Mouse (Mus musculus) ovary, postnatal 10 days (tissue): ENCODE data around the gene Unc50.

Experiments
- DNase-seq: peaks from one replicate; pipeline ENCODE4 v3.0.0; 2022; ENCODE audit warnings: low spot score

The Unc50 gene

GRCm38 (mm10) chr1:37429366-37430296 lies at the start of gene Unc50, which contains the start of gene Coa5:
Gene Unc50 (plus strand): TSS chr1:37430139.
Gene Coa5 (minus strand): TSS chr1:37430103.
- peak; percentile 77 for DNase-seq

GRCm38 (mm10) chr1:37380913-37381312 lies 49.0 kb upstream of the Unc50 start:
- no peak for DNase-seq

GRCm38 (mm10) chr1:37384304-37384703 lies 45.6 kb upstream of the Unc50 start:
- no peak for DNase-seq

- DNase-seq = no peak
Observed at GRCm38 (mm10) chr1:37386448-37386971, 43.4 kb upstream of the Unc50 start.

- DNase-seq = no peak
Observed at GRCm38 (mm10) chr1:37393174-37393573, 36.8 kb upstream of the Unc50 start.

- no peak for DNase-seq
Observed at GRCm38 (mm10) chr1:37396481-37396880, 33.5 kb upstream of the Unc50 start.

- no peak for DNase-seq
Observed at GRCm38 (mm10) chr1:37398961-37399360, 31.0 kb upstream of the Unc50 start.

- DNase-seq = no peak
Observed at GRCm38 (mm10) chr1:37399734-37400133, 30.2 kb upstream of the Unc50 start.

- DNase-seq = no peak
Observed at GRCm38 (mm10) chr1:37401687-37402086, 28.3 kb upstream of the Unc50 start.

GRCm38 (mm10) chr1:37405137-37405536 lies 24.8 kb upstream of the Unc50 start:
- no peak for DNase-seq

GRCm38 (mm10) chr1:37407228-37407627 lies 22.7 kb upstream of the Unc50 start:
- DNase-seq = no peak

GRCm38 (mm10) chr1:37408059-37408458 lies 21.9 kb upstream of the Unc50 start:
- DNase-seq = no peak

GRCm38 (mm10) chr1:37408678-37409077 lies 21.3 kb upstream of the Unc50 start:
- DNase-seq = no peak

GRCm38 (mm10) chr1:37409647-37410046 lies 20.3 kb upstream of the Unc50 start:
- DNase-seq = no peak

- DNase-seq = no peak
Observed at GRCm38 (mm10) chr1:37415394-37415793, 14.5 kb upstream of the Unc50 start.

- no peak for DNase-seq
Observed at GRCm38 (mm10) chr1:37419420-37419819, 10.5 kb upstream of the Unc50 start.

- DNase-seq = no peak
Observed at GRCm38 (mm10) chr1:37427144-37427875, 2.6 kb upstream of the Unc50 start.

GRCm38 (mm10) chr1:37428911-37429310 lies 1.0 kb upstream of the Unc50 start:
- no peak for DNase-seq

GRCm38 (mm10) chr1:37430297-37430840 lies 430 bp downstream of the Unc50 start:
- no peak for DNase-seq

GRCm38 (mm10) chr1:37436419-37436818 lies 6.5 kb downstream of the Unc50 start:
- DNase-seq = no peak

- DNase-seq = no peak
Observed at GRCm38 (mm10) chr1:37442848-37443835, 13.2 kb downstream of the Unc50 start.
